Mouse (Mus musculus) heart, postnatal 0 days (tissue): ENCODE measurements at regions not wholly inside any gene's neighbourhood (a gene's known extent, or its start where the extent isn't known, plus 50 kb on each side); places are given as distances from the start of the nearest gene placed in this dataset.
"Not testable (repeated sequence)": the region's sequence is repeated elsewhere in the genome, so short reads cannot be mapped to it uniquely, and the experiment has no call there.

Experiments
- ATAC-seq: fragments of 200-750 bp; cut with Nextera tagmentation; 2 replicates; pipeline ENCODE4 v1.8.0; 2017; ENCODE audit warnings: low read depth, moderate number of reproducible peaks, moderate library complexity; ENCODE audit not compliant: insufficient read depth
- DNase-seq: peaks from one replicate; pipeline ENCODE4 v3.0.0-alpha.2; 2016; ENCODE audit warnings: low spot score
- H3K27ac ChIP-seq: fragments of 300-500 bp; sonication (generic); 2 replicates; pipeline ENCODE4 v1.5.1; 2014; ENCODE audit warnings: low read depth, mild to moderate bottlenecking
- H3K27me3 ChIP-seq: fragments of 300-500 bp; sonication (generic); 2 replicates; pipeline ENCODE4 v1.6.1; 2014; ENCODE audit warnings: low read length, mixed read lengths; ENCODE audit not compliant: control insufficient read depth, insufficient read depth
- H3K36me3 ChIP-seq: fragments of 300-500 bp; sonication (generic); replicated peaks from 2 replicates; pipeline ENCODE4 v1.6.1; 2014; ENCODE audit warnings: low read length, mixed read lengths; ENCODE audit not compliant: control insufficient read depth, insufficient read depth
- H3K4me1 ChIP-seq: fragments of 300-500 bp; sonication (generic); 2 replicates; pipeline ENCODE4 v1.6.1; 2014; ENCODE audit warnings: antibody characterized with exemption; ENCODE audit not compliant: control insufficient read depth, insufficient read depth
- H3K4me2 ChIP-seq: fragments of 300-500 bp; sonication (generic); 2 replicates; pipeline ENCODE4 v1.6.1; 2014; ENCODE audit warnings: low read depth, mild to moderate bottlenecking, low read length, moderate library complexity
- H3K4me3 ChIP-seq: fragments of 300-500 bp; sonication (generic); 2 replicates; pipeline ENCODE4 v1.5.1; 2014; ENCODE audit warnings: low read depth, low read length
- H3K9ac ChIP-seq: fragments of 300-500 bp; sonication (generic); replicated peaks from 2 replicates; pipeline ENCODE4 v1.6.1; 2014; ENCODE audit warnings: low read depth, low read length, mixed read lengths
- H3K9me3 ChIP-seq: fragments of 300-500 bp; sonication (generic); replicated peaks from 2 replicates; pipeline ENCODE4 v1.6.1; 2016; ENCODE audit warnings: low read length; ENCODE audit not compliant: control insufficient read depth
- CTCF ChIP-seq: IDR thresholded peaks from 2 replicates; pipeline ENCODE4 v1.5.1; 2016; ENCODE audit warnings: antibody characterized with exemption, control low read depth, low read depth
- EP300 ChIP-seq: IDR thresholded peaks from 2 replicates; pipeline ENCODE4 v1.6.1; 2016; ENCODE audit warnings: antibody characterized with exemption, low read depth
- whole genome bisulfite sequencing: fragments of 180-500 bp; shearing (Covaris S2); extraction: QIAGEN DNeasy Blood & Tissue Kit; methylation state at CpG from one replicate; pipeline ENCODE4 v1.1.7; 2014; 5-methylcytosine and 5-hydroxymethylcytosine counted together

- Histone ChIP-seq H3K4me2 (no peak overlapping the region), H3K4me1 (no peaks in the 10 kb centered on the region), H3K9ac (no peak overlapping the region), H3K27me3 (no peaks in the 10 kb centered on the region), H3K27ac (no peak overlapping the region), H3K4me3 (no peak overlapping the region), H3K9me3 (no peaks in the 10 kb centered on the region), H3K36me3 (no peaks in the 10 kb centered on the region)
- DNase-seq (no peak), ATAC-seq (no peak)
- WGBS: 91% methylated on average over 2 of the region's 2 CpGs
- TF ChIP-seq EP300: no peak
- TF ChIP-seq CTCF: no peak
Measured at GRCm38 (mm10) chr2:17081266-17081665, 650.0 kb downstream of the Nebl start.

- H3K4me1 ChIP-seq, H3K9ac ChIP-seq, H3K4me2 ChIP-seq, H3K27me3 ChIP-seq, H3K27ac ChIP-seq, DNase-seq, H3K9me3 ChIP-seq, ATAC-seq, H3K4me3 ChIP-seq, H3K36me3 ChIP-seq: not testable (repeated sequence)
- WGBS: 84% methylated on average over 26 of the region's 26 CpGs
Measured at GRCm38 (mm10) chr2:17065149-17066145, 665.8 kb downstream of the Nebl start.
